Mouse (Mus musculus) forebrain, embryonic 16.5 days (tissue): ENCODE measurements around the gene Plod2. TPM values are rescaled to one million over a fixed set of nuclear protein-coding genes. Genes with fewer than 3 reads are reported as not detected.
A peak's percentile ranks its signal among the peaks of the same experiment; 100 is the strongest.

ENCODE experiments used
- ATAC-seq: fragments of 200-750 bp; cut with Nextera tagmentation; 2 replicates; pipeline ENCODE4 v1.8.0; 2017; ENCODE audit warnings: mild to moderate bottlenecking, moderate library complexity
- H3K27ac ChIP-seq: fragments of 300-500 bp; sonication (generic); 2 replicates; pipeline ENCODE4 v1.5.1; 2014; ENCODE audit warnings: low read length, control low read depth
- H3K27me3 ChIP-seq: fragments of 300-500 bp; sonication (generic); replicated peaks from 2 replicates; pipeline ENCODE4 v1.6.1; 2014; ENCODE audit warnings: low read length; ENCODE audit not compliant: control insufficient read depth, insufficient read depth
- H3K36me3 ChIP-seq: fragments of 300-500 bp; sonication (generic); 2 replicates; pipeline ENCODE4 v1.6.1; 2014; ENCODE audit not compliant: control insufficient read depth, insufficient read depth
- H3K4me1 ChIP-seq: fragments of 300-500 bp; sonication (generic); replicated peaks from 2 replicates; pipeline ENCODE4 v1.6.1; 2014; ENCODE audit warnings: low read length; ENCODE audit not compliant: control insufficient read depth, insufficient read depth
- H3K4me2 ChIP-seq: fragments of 300-500 bp; sonication (generic); 2 replicates; pipeline ENCODE4 v1.6.1; 2014; ENCODE audit warnings: mild to moderate bottlenecking, low read length, control low read depth
- H3K4me3 ChIP-seq: fragments of 300-500 bp; sonication (generic); replicated peaks from 2 replicates; pipeline ENCODE4 v1.5.1; 2014; ENCODE audit warnings: mild to moderate bottlenecking, low read length, control low read depth
- H3K9ac ChIP-seq: fragments of 300-500 bp; sonication (generic); replicated peaks from 2 replicates; pipeline ENCODE4 v1.6.1; 2014; ENCODE audit warnings: low read depth, low read length, control low read depth
- H3K9me3 ChIP-seq: fragments of 300-500 bp; sonication (generic); 2 replicates; pipeline ENCODE4 v1.6.1; 2016; ENCODE audit warnings: low read length; ENCODE audit not compliant: control insufficient read depth
- WGBS: fragments of 180-500 bp; shearing (Covaris S2); extraction: QIAGEN DNeasy Blood & Tissue Kit; methylation state at CpG from one replicate; pipeline ENCODE4 v1.1.7; 2014; 5-methylcytosine and 5-hydroxymethylcytosine counted together
- polyA plus RNA-seq: library from polyadenylated mRNA; unstranded; fragments of >200 nt; fragmentation: Nextera tagmentation; extraction: Ambion mirVana; gene quantifications from 2 replicates; pipeline ENCODE4 v1.2.1, GENCODE M21; 2015

Plod2 gene
- polyA plus RNA-seq, 1 experiment from 2014 or later: 9.2 TPM

GRCm38 (mm10) chr9:92564391-92564790, 22.4 kb downstream of the Plod2 start:
- ATAC-seq: no peak
- Histone ChIP-seq H3K9ac (no peak overlapping the region), H3K4me2 (no peak overlapping the region), H3K27ac (no peak overlapping the region), H3K4me3 (no peak overlapping the region), H3K4me1 (no peaks in the 10 kb centered on the region), H3K27me3 (no peaks in the 10 kb centered on the region), H3K9me3 (no peaks in the 10 kb centered on the region), H3K36me3 (no peaks in the 10 kb centered on the region)
- WGBS: 93% methylated on average over 1 of the region's 1 CpGs

DNA sequence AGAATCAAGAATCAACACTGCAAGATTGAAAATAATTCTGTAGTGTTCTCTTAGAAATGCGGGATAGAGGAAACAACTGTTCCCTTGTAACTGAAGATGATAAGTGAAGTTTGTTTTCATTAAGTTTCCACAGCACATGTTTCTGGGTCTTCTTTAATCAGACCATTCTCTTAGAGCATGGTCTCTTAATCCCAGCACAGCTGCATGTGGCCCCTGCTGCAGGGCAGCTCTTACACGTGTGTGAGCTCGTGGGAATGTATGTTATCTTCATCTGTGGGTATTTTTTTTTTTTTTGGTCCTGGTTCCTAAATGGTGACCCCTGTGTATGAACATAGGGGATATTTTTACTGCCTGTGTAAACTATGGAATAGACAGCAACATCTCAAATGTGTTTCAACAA, 24.2 kb downstream of the Plod2 start:
- Histone ChIP-seq H3K4me2 (no peak overlapping the region), H3K9ac (no peak overlapping the region), H3K27ac (no peak overlapping the region), H3K36me3 (no peaks in the 10 kb centered on the region), H3K27me3 (no peaks in the 10 kb centered on the region), H3K4me3 (no peak overlapping the region), H3K9me3 (no peaks in the 10 kb centered on the region), H3K4me1 (no peaks in the 10 kb centered on the region)
- 89% methylated on average over 3 of the region's 3 CpGs for WGBS
- no peak for ATAC-seq

GRCm38 (mm10) chr9:92567474-92567873, 25.5 kb downstream of the Plod2 start:
- Histone ChIP-seq H3K4me3 (no peak overlapping the region), H3K9me3 (no peaks in the 10 kb centered on the region), H3K9ac (no peak overlapping the region), H3K27ac (no peak overlapping the region), H3K4me2 (no peak overlapping the region), H3K4me1 (no peaks in the 10 kb centered on the region), H3K36me3 (no peaks in the 10 kb centered on the region), H3K27me3 (no peaks in the 10 kb centered on the region)
- 93% methylated on average over 7 of the region's 7 CpGs for WGBS
- ATAC-seq: no peak

DNA sequence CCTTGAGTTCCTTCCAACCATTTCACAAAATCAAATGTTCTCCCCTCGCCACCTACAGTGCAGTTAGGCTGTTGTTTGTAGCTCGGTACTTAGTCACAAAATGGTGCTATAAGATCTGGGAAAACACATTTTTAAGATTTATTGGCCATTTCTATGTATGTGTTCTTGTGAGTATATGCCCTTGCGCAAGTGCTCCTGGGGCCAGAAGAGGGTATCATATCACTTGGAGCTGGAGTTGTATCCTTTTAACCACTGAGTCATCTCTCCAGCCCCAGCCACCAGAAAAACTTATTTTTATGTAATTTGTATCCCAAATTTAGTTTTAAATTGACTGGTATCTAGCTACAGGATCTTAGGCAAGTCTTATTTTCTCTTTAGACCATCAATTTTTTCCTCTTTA, 26.8 kb downstream of the Plod2 start:
- Histone ChIP-seq H3K4me1 (no peaks in the 10 kb centered on the region), H3K4me3 (no peak overlapping the region), H3K9ac (no peak overlapping the region), H3K27me3 (no peaks in the 10 kb centered on the region), H3K27ac (no peak overlapping the region), H3K4me2 (no peak overlapping the region), H3K9me3 (no peaks in the 10 kb centered on the region), H3K36me3 (no peaks in the 10 kb centered on the region)
- WGBS: 92% methylated on average over 3 of the region's 3 CpGs
- no peak for ATAC-seq

GRCm38 (mm10) chr9:92572376-92573108, 30.5 kb downstream of the Plod2 start:
- H3K27ac ChIP-seq: no peak overlapping the region
- H3K9me3 ChIP-seq: no peaks in the 10 kb centered on the region
- H3K36me3 ChIP-seq: no peaks in the 10 kb centered on the region
- no peaks in the 10 kb centered on the region for H3K27me3 ChIP-seq
- no peaks in the 10 kb centered on the region for H3K4me1 ChIP-seq
- H3K4me3 ChIP-seq: no peak overlapping the region
- H3K9ac ChIP-seq: no peak overlapping the region
- ATAC-seq: no peak
- H3K4me2 ChIP-seq: no peak overlapping the region
- 86% methylated on average over 8 of the region's 8 CpGs for WGBS

DNA sequence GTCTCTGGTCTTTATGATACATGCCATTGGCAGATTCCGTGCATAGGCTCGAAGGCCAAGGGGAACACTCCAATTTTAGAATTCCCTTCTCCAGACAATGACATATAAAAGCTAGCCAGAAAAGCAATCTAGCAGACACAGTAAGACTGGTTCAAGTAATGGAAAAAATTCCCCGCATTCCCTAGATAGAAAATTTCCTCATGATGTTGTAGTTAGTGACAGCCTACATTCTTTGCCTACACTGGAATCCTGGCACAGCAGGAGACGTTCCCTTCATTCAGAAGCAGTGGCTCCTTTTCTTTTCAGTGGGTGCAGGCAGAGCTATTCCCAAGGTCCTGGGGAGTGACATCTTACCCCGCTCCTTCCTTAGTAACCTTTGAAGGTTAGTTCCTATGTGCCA, 41.9 kb downstream of the Plod2 start:
- H3K36me3 ChIP-seq: no peaks in the 10 kb centered on the region
- H3K27me3 ChIP-seq: no peaks in the 10 kb centered on the region
- ATAC-seq: no peak
- no peaks in the 10 kb centered on the region for H3K4me1 ChIP-seq
- H3K9ac ChIP-seq: no peak overlapping the region
- no peak overlapping the region for H3K4me3 ChIP-seq
- no peak overlapping the region for H3K27ac ChIP-seq
- 83% methylated on average over 5 of the region's 5 CpGs for WGBS
- H3K9me3 ChIP-seq: no peaks in the 10 kb centered on the region
- no peak overlapping the region for H3K4me2 ChIP-seq

DNA sequence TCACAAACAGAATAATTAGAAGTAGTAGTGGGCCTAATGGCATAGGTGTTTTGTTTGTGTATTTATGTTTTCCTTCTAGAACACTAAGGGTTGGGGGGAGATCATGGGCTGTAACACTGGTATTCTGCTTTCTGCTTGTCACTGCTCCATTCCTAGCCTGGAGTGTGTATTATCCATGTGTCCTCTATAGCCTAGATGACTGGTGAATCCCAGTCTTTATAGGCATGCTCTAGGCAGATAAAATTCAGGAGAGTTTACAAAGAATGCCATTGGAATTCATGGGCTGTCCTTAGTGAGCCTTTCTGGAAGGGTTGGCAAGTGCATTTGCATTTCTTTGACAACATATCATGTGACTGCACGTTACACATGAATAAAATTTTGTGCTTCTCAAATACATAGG, 44.0 kb downstream of the Plod2 start:
- H3K9ac ChIP-seq: no peak overlapping the region
- no peak overlapping the region for H3K4me3 ChIP-seq
- 33% methylated on average over 1 of the region's 1 CpGs for WGBS
- H3K36me3 ChIP-seq: no peaks in the 10 kb centered on the region
- H3K4me1 ChIP-seq: no peaks in the 10 kb centered on the region
- no peaks in the 10 kb centered on the region for H3K27me3 ChIP-seq
- no peaks in the 10 kb centered on the region for H3K9me3 ChIP-seq
- ATAC-seq: peak; percentile 31; the same call in 1 of the 2 replicates
- no peak overlapping the region for H3K27ac ChIP-seq
- H3K4me2 ChIP-seq: no peak overlapping the region

DNA sequence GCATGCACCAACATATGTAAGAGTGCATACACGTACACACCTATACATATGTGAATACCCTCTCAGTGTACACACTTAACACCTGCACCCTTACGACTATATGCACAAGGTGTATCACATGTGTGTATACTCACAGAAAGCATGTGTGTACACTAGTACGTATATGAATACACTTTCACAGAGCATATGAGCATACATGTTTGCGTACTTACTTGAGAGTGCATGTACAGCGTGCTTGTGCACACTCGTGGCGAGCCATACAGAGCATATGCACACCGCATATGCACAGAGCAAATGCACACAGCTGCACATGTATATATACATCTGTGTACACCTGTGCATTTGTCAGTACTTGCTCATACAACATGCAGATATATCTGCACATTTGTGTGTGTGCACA, 45.4 kb downstream of the Plod2 start:
- H3K27ac ChIP-seq: no peak overlapping the region
- H3K4me3 ChIP-seq: no peak overlapping the region
- peak; percentile 26; the same call in 1 of the 2 replicates for ATAC-seq
- no peak overlapping the region for H3K4me2 ChIP-seq
- WGBS: 98% methylated on average over 8 of the region's 8 CpGs
- H3K4me1 ChIP-seq: no peaks in the 10 kb centered on the region
- H3K36me3 ChIP-seq: no peaks in the 10 kb centered on the region
- no peaks in the 10 kb centered on the region for H3K9me3 ChIP-seq
- H3K9ac ChIP-seq: no peak overlapping the region
- no peaks in the 10 kb centered on the region for H3K27me3 ChIP-seq

DNA sequence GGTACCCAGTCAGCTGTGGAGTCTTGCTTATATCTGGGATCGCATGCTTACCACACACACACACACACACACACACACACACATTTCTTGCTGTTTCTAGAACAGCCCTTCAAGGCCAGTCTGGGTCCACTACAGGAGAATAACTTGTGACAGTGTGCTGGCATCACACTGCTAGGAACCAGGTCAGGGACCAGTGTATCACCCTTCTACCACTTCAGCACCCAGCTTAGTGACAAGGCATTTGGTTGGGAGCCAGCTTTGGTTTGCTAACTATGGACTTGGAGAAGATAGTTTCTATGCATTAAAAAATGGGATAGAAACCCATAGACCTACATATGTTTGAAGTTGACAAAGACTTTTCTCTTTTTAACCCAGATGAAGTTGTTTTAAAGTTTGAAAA, 46.2 kb downstream of the Plod2 start:
- Histone ChIP-seq H3K9me3 (no peaks in the 10 kb centered on the region), H3K9ac (no peak overlapping the region), H3K4me2 (no peak overlapping the region), H3K4me1 (no peaks in the 10 kb centered on the region), H3K4me3 (no peak overlapping the region), H3K27me3 (no peaks in the 10 kb centered on the region), H3K27ac (no peak overlapping the region), H3K36me3 (no peaks in the 10 kb centered on the region)
- WGBS: 93% methylated on average over 1 of the region's 1 CpGs
- no peak for ATAC-seq

- H3K4me1 ChIP-seq: no peaks in the 10 kb centered on the region
- no peak for ATAC-seq
- 94% methylated on average over 5 of the region's 5 CpGs for WGBS
- H3K27ac ChIP-seq: no peak overlapping the region
- no peaks in the 10 kb centered on the region for H3K27me3 ChIP-seq
- H3K36me3 ChIP-seq: no peaks in the 10 kb centered on the region
- H3K4me3 ChIP-seq: no peak overlapping the region
- no peak overlapping the region for H3K9ac ChIP-seq
- H3K9me3 ChIP-seq: no peaks in the 10 kb centered on the region
- no peak overlapping the region for H3K4me2 ChIP-seq
These were observed 47.0 kb downstream of the Plod2 start for GRCm38 (mm10) chr9:92589021-92589420.
